Mouse (Mus musculus) gastrocnemius, adult 18-20 months (tissue): Measurements from ENCODE around the gene Abcd2. TPM values are rescaled to one million over a fixed set of nuclear protein-coding genes. Genes with fewer than 3 reads are reported as not detected.
A peak's percentile ranks its signal among the peaks of the same experiment; 100 is the strongest.

Experiments
- DNase-seq: peaks from one replicate; pipeline ENCODE4 v3.0.0; 2021; ENCODE audit warnings: low spot score
- long read RNA-seq, 2 experiments: library from polyadenylated mRNA; stranded (forward); transcript quantifications; one replicate each; pipeline ENCODE4 v2.0.0; 2021
- total RNA-seq, 2 experiments: library from RNA; stranded (reverse); gene quantifications; 2 replicates each; pipeline ENCODE4 v1.2.3; 2021

The Abcd2 gene
- total RNA-seq = 10 to 100 TPM; 19.5 to 19.6 TPM
- long read RNA-seq, experiment 1, full-length matches to known transcripts = 35 of 43 reads
- long read RNA-seq, experiment 1, partial matches to known transcripts = 4 of 43 reads
- long read RNA-seq, experiment 1, other reads (novel, unspliced or antisense) = 4 of 43 reads
- long read RNA-seq, experiment 2, full-length matches to known transcripts = 23 of 26 reads
- long read RNA-seq, experiment 2, partial matches to known transcripts = 0 of 26 reads
- long read RNA-seq, experiment 2, other reads (novel, unspliced or antisense) = 3 of 26 reads

- peak; percentile 75 for DNase-seq
Observed at GRCm38 (mm10) chr15:91191412-91192222, at the start of gene Abcd2. Abcd2 (minus strand) TSS chr15:91191799.

- DNase-seq = no peak
Observed at GRCm38 (mm10) chr15:91240683-91241335, 49.2 kb upstream of the Abcd2 start.

- DNase-seq = no peak
Observed at GRCm38 (mm10) chr15:91237294-91237693, 45.7 kb upstream of the Abcd2 start.

- no peak for DNase-seq
Observed at GRCm38 (mm10) chr15:91206518-91206917, 14.9 kb upstream of the Abcd2 start.

GRCm38 (mm10) chr15:91203521-91203920 is 11.9 kb upstream of the Abcd2 start:
- no peak for DNase-seq

GRCm38 (mm10) chr15:91202486-91202885 is 10.9 kb upstream of the Abcd2 start:
- DNase-seq = no peak

- DNase-seq = no peak
Observed at GRCm38 (mm10) chr15:91200833-91201232, 9.2 kb upstream of the Abcd2 start.

- no peak for DNase-seq
Observed at GRCm38 (mm10) chr15:91199256-91199905, 7.8 kb upstream of the Abcd2 start, which contains the start of gene CN725425. CN725425 (plus strand) TSS chr15:91199494.

GRCm38 (mm10) chr15:91192223-91192598 is 612 bp upstream of the Abcd2 start:
- no peak for DNase-seq

- no peak for DNase-seq
Observed at GRCm38 (mm10) chr15:91190519-91191207, 936 bp downstream of the Abcd2 start.

- DNase-seq = no peak
Observed at GRCm38 (mm10) chr15:91190026-91190425, 1.6 kb downstream of the Abcd2 start.

GRCm38 (mm10) chr15:91186358-91186757 is 5.2 kb downstream of the Abcd2 start:
- DNase-seq = no peak

GRCm38 (mm10) chr15:91179911-91180622 is 11.5 kb downstream of the Abcd2 start:
- no peak for DNase-seq

- no peak for DNase-seq
Observed at GRCm38 (mm10) chr15:91178656-91179314, 12.8 kb downstream of the Abcd2 start.

- peak; percentile 49 for DNase-seq
Observed at GRCm38 (mm10) chr15:91172193-91172592, 19.4 kb downstream of the Abcd2 start.

GRCm38 (mm10) chr15:91171332-91171731 is 20.3 kb downstream of the Abcd2 start:
- DNase-seq = no peak

GRCm38 (mm10) chr15:91170602-91171328 is 20.8 kb downstream of the Abcd2 start:
- DNase-seq = no peak

GRCm38 (mm10) chr15:91167850-91168562 is 23.6 kb downstream of the Abcd2 start:
- DNase-seq = no peak

- no peak for DNase-seq
Observed at GRCm38 (mm10) chr15:91165021-91165420, 26.6 kb downstream of the Abcd2 start.
